Mouse (Mus musculus): Measurements from ENCODE around the gene Atf2. TPM values are rescaled to one million over a fixed set of nuclear protein-coding genes. Genes with fewer than 3 reads are reported as not detected.
A peak's percentile ranks its signal among the peaks of the same experiment; 100 is the strongest.
"Not testable (repeated sequence)": the region's sequence is repeated elsewhere in the genome, so short reads cannot be mapped to it uniquely, and the experiment has no call there.

The Atf2 gene
- polyA plus RNA-seq, 1 experiment from 2014 or later: 22.8 TPM

DNA sequence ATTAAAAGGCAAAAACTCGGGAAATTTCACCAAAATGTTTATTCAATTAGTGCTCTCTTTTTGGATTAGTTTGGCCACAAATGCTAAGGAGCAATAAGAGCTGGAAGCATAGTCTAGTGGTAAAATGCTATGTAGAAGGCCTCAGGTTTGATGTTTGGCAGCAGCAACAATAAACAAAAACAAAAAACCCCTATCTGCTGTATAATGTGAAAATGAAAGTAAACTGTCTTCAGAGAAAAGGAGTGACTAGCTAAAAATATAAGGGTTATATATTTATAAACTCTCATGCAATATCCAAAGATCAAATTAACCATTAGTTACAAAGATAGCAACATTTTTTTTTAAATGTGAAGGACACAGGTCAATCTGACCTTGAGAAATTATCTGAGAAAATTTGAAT, 36.2 kb downstream of the Atf2 start:
- no peak overlapping the region for H3K9ac ChIP-seq (ENCODE audit: low read depth, low read length)
- no peaks in the 10 kb centered on the region for H3K4me1 ChIP-seq (ENCODE audit: control insufficient read depth, low read depth, low read length)
- H3K4me3 ChIP-seq (ENCODE audit: low read depth, low read length): no peak overlapping the region
- no peak overlapping the region for H3K4me2 ChIP-seq (ENCODE audit: low read depth, low read length)
- H3K27ac ChIP-seq (ENCODE audit: low read length): no peak overlapping the region
- no peaks in the 10 kb centered on the region for H3K9me3 ChIP-seq (replicated peaks; ENCODE audit: control insufficient read depth, low read length)
- H3K27me3 ChIP-seq (ENCODE audit: control insufficient read depth, insufficient read depth, low read depth, low read length): no peaks in the 10 kb centered on the region
- no peak for ATAC-seq (ENCODE audit: low read depth)
- no peaks in the 10 kb centered on the region for H3K36me3 ChIP-seq (ENCODE audit: control insufficient read depth, insufficient read depth)
- 66% methylated on average over 1 of the region's 1 CpGs for WGBS (ENCODE audit: insufficient replicate concordance)

GRCm38 (mm10) chr2:73834406-73835015, 57.9 kb downstream of the Atf2 start:
- H3K36me3 ChIP-seq (ENCODE audit: control insufficient read depth, insufficient read depth): peaks cover 4% of the 10 kb centered on the region; the same call in 1 of the 2 replicates
- ATAC-seq (ENCODE audit: low read depth): 0 out of 2 replicates have a peak, but pooled peaks have one; percentile 45
- no peak overlapping the region for H3K4me3 ChIP-seq (ENCODE audit: low read depth, low read length)
- H3K27ac ChIP-seq (ENCODE audit: low read length): no peak overlapping the region
- 51% methylated on average over 2 of the region's 2 CpGs for WGBS (ENCODE audit: insufficient replicate concordance)
- H3K4me1 ChIP-seq (ENCODE audit: control insufficient read depth, low read depth, low read length): no peaks in the 10 kb centered on the region
- no peak overlapping the region for H3K4me2 ChIP-seq (ENCODE audit: low read depth, low read length)
- no peaks in the 10 kb centered on the region for H3K9me3 ChIP-seq (replicated peaks; ENCODE audit: control insufficient read depth, low read length)
- no peaks in the 10 kb centered on the region for H3K27me3 ChIP-seq (ENCODE audit: control insufficient read depth, insufficient read depth, low read depth, low read length)
- H3K9ac ChIP-seq (ENCODE audit: low read depth, low read length): no peak overlapping the region

- H3K9ac ChIP-seq (ENCODE audit: low read depth, low read length): no peak overlapping the region
- H3K4me1 ChIP-seq (ENCODE audit: control insufficient read depth, low read depth, low read length): no peaks in the 10 kb centered on the region
- no peak overlapping the region for H3K4me3 ChIP-seq (ENCODE audit: low read depth, low read length)
- no peak for ATAC-seq (ENCODE audit: low read depth)
- no peaks in the 10 kb centered on the region for H3K9me3 ChIP-seq (replicated peaks; ENCODE audit: control insufficient read depth, low read length)
- 50% methylated on average over 1 of the region's 1 CpGs for WGBS (ENCODE audit: insufficient replicate concordance)
- H3K36me3 ChIP-seq (ENCODE audit: control insufficient read depth, insufficient read depth): peaks cover 7% of the 10 kb centered on the region
- H3K27me3 ChIP-seq (ENCODE audit: control insufficient read depth, insufficient read depth, low read depth, low read length): no peaks in the 10 kb centered on the region
- no peak overlapping the region for H3K27ac ChIP-seq (ENCODE audit: low read length)
- H3K4me2 ChIP-seq (ENCODE audit: low read depth, low read length): no peak overlapping the region
These were observed 59.2 kb downstream of the Atf2 start for GRCm38 (mm10) chr2:73833284-73833683.

GRCm38 (mm10) chr2:73818742-73819141, 73.7 kb downstream of the Atf2 start:
- ATAC-seq (ENCODE audit: low read depth): no peak
- Histone ChIP-seq H3K4me1 (ENCODE audit: control insufficient read depth, low read depth, low read length) (no peaks in the 10 kb centered on the region), H3K9ac (ENCODE audit: low read depth, low read length) (no peak overlapping the region), H3K27me3 (ENCODE audit: control insufficient read depth, insufficient read depth, low read depth, low read length) (no peaks in the 10 kb centered on the region), H3K27ac (ENCODE audit: low read length) (no peak overlapping the region), H3K4me2 (ENCODE audit: low read depth, low read length) (no peak overlapping the region), H3K4me3 (ENCODE audit: low read depth, low read length) (no peak overlapping the region), H3K9me3 (replicated peaks; ENCODE audit: control insufficient read depth, low read length) (no peaks in the 10 kb centered on the region), H3K36me3 (ENCODE audit: control insufficient read depth, insufficient read depth) (peaks cover 4% of the 10 kb centered on the region)
- 40% methylated on average over 4 of the region's 4 CpGs for WGBS (ENCODE audit: insufficient replicate concordance)

DNA sequence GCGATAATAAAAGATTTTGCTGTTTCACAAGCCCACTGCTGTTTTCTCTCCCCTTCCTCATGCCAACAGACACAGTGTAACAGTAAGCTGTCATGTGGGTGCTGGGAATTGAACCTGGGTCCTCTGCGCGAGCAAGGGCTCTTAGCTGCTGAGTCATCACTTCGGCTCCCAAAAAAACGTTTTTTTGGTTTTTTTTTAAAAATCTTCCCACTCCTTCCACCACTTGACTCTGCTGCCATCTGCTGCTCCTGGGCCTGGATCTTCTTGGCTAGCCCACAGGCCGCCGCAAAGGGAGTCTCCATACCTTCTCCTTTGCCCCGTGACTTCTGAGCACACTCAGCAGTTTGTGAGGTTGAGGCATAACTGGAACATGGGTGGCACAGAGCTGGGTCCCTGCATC, 84.8 kb downstream of the Atf2 start:
- Histone ChIP-seq H3K27ac (ENCODE audit: low read length) (no peak overlapping the region), H3K9ac (ENCODE audit: low read depth, low read length) (no peak overlapping the region), H3K4me3 (ENCODE audit: low read depth, low read length) (no peak overlapping the region), H3K4me2 (ENCODE audit: low read depth, low read length) (no peak overlapping the region), H3K27me3 (ENCODE audit: control insufficient read depth, insufficient read depth, low read depth, low read length) (no peaks in the 10 kb centered on the region), H3K4me1 (ENCODE audit: control insufficient read depth, low read depth, low read length) (no peaks in the 10 kb centered on the region), H3K36me3 (ENCODE audit: control insufficient read depth, insufficient read depth) (no peaks in the 10 kb centered on the region), H3K9me3 (replicated peaks; ENCODE audit: control insufficient read depth, low read length) (no peaks in the 10 kb centered on the region)
- WGBS (ENCODE audit: insufficient replicate concordance): 69% methylated on average over 8 of the region's 8 CpGs
- ATAC-seq (ENCODE audit: low read depth): no peak

GRCm38 (mm10) chr2:73800127-73800526, 92.3 kb downstream of the Atf2 start:
- not testable (repeated sequence) for H3K36me3 ChIP-seq (ENCODE audit: control insufficient read depth, insufficient read depth); H3K27ac ChIP-seq (ENCODE audit: low read length); H3K9me3 ChIP-seq (replicated peaks; ENCODE audit: control insufficient read depth, low read length); H3K27me3 ChIP-seq (ENCODE audit: control insufficient read depth, insufficient read depth, low read depth, low read length); H3K4me3 ChIP-seq (ENCODE audit: low read depth, low read length); H3K4me1 ChIP-seq (ENCODE audit: control insufficient read depth, low read depth, low read length); H3K4me2 ChIP-seq (ENCODE audit: low read depth, low read length); H3K9ac ChIP-seq (ENCODE audit: low read depth, low read length); ATAC-seq (ENCODE audit: low read depth)
- WGBS (ENCODE audit: insufficient replicate concordance): 57% methylated on average over 9 of the region's 9 CpGs

GRCm38 (mm10) chr2:73798786-73799185, 93.7 kb downstream of the Atf2 start:
- 45% methylated on average over 5 of the region's 5 CpGs for WGBS (ENCODE audit: insufficient replicate concordance)
- Histone ChIP-seq H3K27ac (ENCODE audit: low read length) (no peak overlapping the region), H3K36me3 (ENCODE audit: control insufficient read depth, insufficient read depth) (no peaks in the 10 kb centered on the region), H3K27me3 (ENCODE audit: control insufficient read depth, insufficient read depth, low read depth, low read length) (no peaks in the 10 kb centered on the region), H3K9ac (ENCODE audit: low read depth, low read length) (no peak overlapping the region), H3K9me3 (replicated peaks; ENCODE audit: control insufficient read depth, low read length) (no peaks in the 10 kb centered on the region), H3K4me3 (ENCODE audit: low read depth, low read length) (no peak overlapping the region), H3K4me2 (ENCODE audit: low read depth, low read length) (no peak overlapping the region), H3K4me1 (ENCODE audit: control insufficient read depth, low read depth, low read length) (no peaks in the 10 kb centered on the region)
- no peak; the same call in 1 of the 2 replicates for ATAC-seq (ENCODE audit: low read depth)

- H3K4me2 ChIP-seq (ENCODE audit: low read depth, low read length): no peak overlapping the region
- H3K36me3 ChIP-seq (ENCODE audit: control insufficient read depth, insufficient read depth): no peaks in the 10 kb centered on the region
- no peak overlapping the region for H3K27ac ChIP-seq (ENCODE audit: low read length)
- WGBS (ENCODE audit: insufficient replicate concordance): 51% methylated on average over 4 of the region's 4 CpGs
- no peak overlapping the region for H3K9ac ChIP-seq (ENCODE audit: low read depth, low read length)
- no peak for ATAC-seq (ENCODE audit: low read depth)
- H3K4me3 ChIP-seq (ENCODE audit: low read depth, low read length): no peak overlapping the region
- no peaks in the 10 kb centered on the region for H3K27me3 ChIP-seq (ENCODE audit: control insufficient read depth, insufficient read depth, low read depth, low read length)
- H3K4me1 ChIP-seq (ENCODE audit: control insufficient read depth, low read depth, low read length): no peaks in the 10 kb centered on the region
- no peaks in the 10 kb centered on the region for H3K9me3 ChIP-seq (replicated peaks; ENCODE audit: control insufficient read depth, low read length)
These were observed 94.3 kb downstream of the Atf2 start for GRCm38 (mm10) chr2:73798136-73798535.

GRCm38 (mm10) chr2:73791846-73792630, 100.4 kb downstream of the Atf2 start:
- H3K4me1 ChIP-seq (ENCODE audit: control insufficient read depth, low read depth, low read length): no peaks in the 10 kb centered on the region
- no peaks in the 10 kb centered on the region for H3K36me3 ChIP-seq (ENCODE audit: control insufficient read depth, insufficient read depth)
- no peak overlapping the region for H3K9ac ChIP-seq (ENCODE audit: low read depth, low read length)
- peaks cover 3% of the 10 kb centered on the region for H3K27me3 ChIP-seq (ENCODE audit: control insufficient read depth, insufficient read depth, low read depth, low read length)
- no peak overlapping the region for H3K4me3 ChIP-seq (ENCODE audit: low read depth, low read length)
- 51% methylated on average over 19 of the region's 19 CpGs for WGBS (ENCODE audit: insufficient replicate concordance)
- no peak overlapping the region for H3K4me2 ChIP-seq (ENCODE audit: low read depth, low read length)
- H3K9me3 ChIP-seq (replicated peaks; ENCODE audit: control insufficient read depth, low read length): no peaks in the 10 kb centered on the region
- no peak overlapping the region for H3K27ac ChIP-seq (ENCODE audit: low read length)
- no peak for ATAC-seq (ENCODE audit: low read depth)
